Mouse (Mus musculus) ES-E14 (cell line): Measurements from ENCODE around the gene Ddb1. TPM values are rescaled to one million over a fixed set of nuclear protein-coding genes. Genes with fewer than 3 reads are reported as not detected.

Source experiments
- DNase-seq: peaks from one replicate; pipeline ENCODE4 v3.0.0-alpha.2; 2013; ENCODE audit warnings: low read depth, low spot score
- H3K27ac ChIP-seq: 2 replicates; pipeline ENCODE4 v1.5.1; 2012; ENCODE audit warnings: low read depth, mild to moderate bottlenecking, low read length, moderate library complexity, mixed read lengths; ENCODE audit not compliant: poor library complexity, insufficient read depth, severe bottlenecking
- H3K36me3 ChIP-seq: 2 replicates; pipeline ENCODE4 v1.6.1; 2012; ENCODE audit warnings: mild to moderate bottlenecking, low read length, moderate library complexity, mixed read lengths; ENCODE audit not compliant: control insufficient read depth, poor library complexity, insufficient read depth, severe bottlenecking
- H3K4me1 ChIP-seq, 2 experiments: fragments of 150-350 bp in 1 of 2; sonication (generic) in 1 of 2; 2 replicates each; pipeline ENCODE4 v1.6.1; 2012; ENCODE audit warnings: low read length in 2 of 2, mild to moderate bottlenecking in 1 of 2, mixed read lengths in 1 of 2; ENCODE audit not compliant: control insufficient read depth in 2 of 2, insufficient read depth in 2 of 2, poor library complexity in 1 of 2
- H3K4me3 ChIP-seq, 2 experiments: fragments of 150-350 bp in 1 of 2; sonication (generic) in 1 of 2; 2 replicates each; pipeline ENCODE4 v1.5.1; 2012; ENCODE audit warnings: low read length in 2 of 2, low read depth in 1 of 2, mild to moderate bottlenecking in 1 of 2, mixed read lengths in 1 of 2; ENCODE audit not compliant: insufficient read depth in 1 of 2, poor library complexity in 1 of 2, severe bottlenecking in 1 of 2
- H3K9ac ChIP-seq: 2 replicates; pipeline ENCODE4 v1.6.1; 2012; ENCODE audit warnings: low read depth, mild to moderate bottlenecking, low read length, mixed read lengths; ENCODE audit not compliant: poor library complexity, insufficient read depth, severe bottlenecking
- H3K9me3 ChIP-seq: fragments of 150-350 bp; sonication (generic); 2 replicates; pipeline ENCODE4 v1.6.1; 2012; ENCODE audit warnings: low read depth, mild to moderate bottlenecking, low read length; ENCODE audit not compliant: control insufficient read depth, insufficient read depth
- CHD2 ChIP-seq: IDR thresholded peaks from 2 replicates; pipeline ENCODE4 v1.6.1; 2014; ENCODE audit warnings: mild to moderate bottlenecking, low read depth, low read length, inconsistent platforms
- HCFC1 ChIP-seq: IDR thresholded peaks from 2 replicates; pipeline ENCODE4 v1.6.1; 2012; ENCODE audit warnings: low read length, inconsistent platforms, borderline replicate concordance; ENCODE audit not compliant: insufficient read depth
- MAFK ChIP-seq: IDR thresholded peaks from 2 replicates; pipeline ENCODE4 v1.6.1; 2014; ENCODE audit warnings: mild to moderate bottlenecking, low read depth, low read length, inconsistent platforms; ENCODE audit not compliant: insufficient read depth
- ZC3H11A ChIP-seq: IDR thresholded peaks from 2 replicates; pipeline ENCODE4 v1.6.1; 2012; ENCODE audit warnings: low read depth, mild to moderate bottlenecking, inconsistent platforms, low read length, borderline replicate concordance
- ZNF384 ChIP-seq: IDR thresholded peaks from 2 replicates; pipeline ENCODE4 v1.6.1; 2012; ENCODE audit warnings: low read depth, low read length, inconsistent platforms
- in situ Hi-C, 2 experiments: fragments of 600-800 bp; cut with MboI; formaldehyde crosslinking; loops; one replicate each; pipeline ENCODE4 v1.15.1; 2025; ENCODE audit warnings: low sequenced_read_pairs in 2 of 2, inconsistent platforms in 1 of 2; ENCODE audit not compliant: unreplicated experiment in 2 of 2
- total RNA-seq: library from RNA; depleted of rRNA; stranded (reverse); fragments of 300-350 nt; gene quantifications from 2 replicates; pipeline ENCODE4 v1.2.3, GENCODE M21; 2012

Ddb1 gene
- total RNA-seq, 1 experiment, result 635 TPM

DNA sequence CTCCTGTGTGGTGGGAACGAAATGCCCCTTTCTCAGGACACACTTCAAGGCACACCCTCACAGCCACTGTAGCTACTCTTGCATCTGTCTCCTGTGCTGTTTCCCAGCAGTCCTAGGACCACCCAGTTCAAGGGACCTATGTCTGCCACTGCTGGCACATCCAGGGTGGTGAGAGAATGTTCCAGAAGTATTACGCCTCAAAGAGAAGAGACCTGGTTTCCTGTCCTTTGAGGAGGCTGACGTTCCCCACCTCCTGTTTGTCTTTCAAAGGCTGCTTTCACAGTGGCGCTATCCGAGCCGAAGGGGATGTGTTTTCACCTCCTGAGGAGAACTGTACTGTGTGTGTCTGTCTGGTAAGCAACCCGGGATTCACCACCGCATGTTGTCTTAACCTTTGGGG, 43.0 kb downstream of the Ddb1 start:
- no peaks in the 10 kb centered on the region for H3K36me3 ChIP-seq
- no peak overlapping the region for H3K9ac ChIP-seq
- H3K9me3 ChIP-seq, result no peaks in the 10 kb centered on the region
- H3K4me1 ChIP-seq, result no peaks in the 10 kb centered on the region
- in situ Hi-C loops, result no loop called here
- DNase-seq, result no peak
- H3K27ac ChIP-seq, result no peak overlapping the region
- TF ChIP-seq ZC3H11A, result no peak
- TF ChIP-seq HCFC1, result no peak
- TF ChIP-seq CHD2, result no peak
- no peak for TF ChIP-seq MAFK
- TF ChIP-seq ZNF384, result no peak
- H3K4me3 ChIP-seq, result no peak overlapping the region

DNA sequence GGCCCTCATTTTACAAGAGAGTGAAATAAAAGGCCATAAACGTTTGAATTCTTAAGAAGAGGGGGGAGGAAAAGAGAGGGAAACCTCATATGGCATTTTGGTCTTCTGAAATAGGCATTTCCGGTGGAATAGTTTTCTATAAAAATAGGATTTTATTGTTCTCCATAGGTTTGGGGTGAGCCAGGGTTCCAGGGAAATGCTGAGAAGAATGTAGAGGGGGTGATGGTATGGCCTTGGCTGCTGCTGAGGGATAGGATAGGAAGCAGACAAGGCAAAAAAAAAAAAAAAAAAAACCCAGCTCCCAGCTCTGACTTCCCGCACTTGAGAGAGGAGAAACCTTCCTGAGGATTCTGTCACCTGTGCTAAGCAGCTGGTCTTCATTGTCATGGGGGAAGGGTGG, 50.9 kb downstream of the Ddb1 start:
- Histone ChIP-seq H3K36me3 (no peaks in the 10 kb centered on the region), H3K27ac (no peak overlapping the region)
- no peak for DNase-seq

DNA sequence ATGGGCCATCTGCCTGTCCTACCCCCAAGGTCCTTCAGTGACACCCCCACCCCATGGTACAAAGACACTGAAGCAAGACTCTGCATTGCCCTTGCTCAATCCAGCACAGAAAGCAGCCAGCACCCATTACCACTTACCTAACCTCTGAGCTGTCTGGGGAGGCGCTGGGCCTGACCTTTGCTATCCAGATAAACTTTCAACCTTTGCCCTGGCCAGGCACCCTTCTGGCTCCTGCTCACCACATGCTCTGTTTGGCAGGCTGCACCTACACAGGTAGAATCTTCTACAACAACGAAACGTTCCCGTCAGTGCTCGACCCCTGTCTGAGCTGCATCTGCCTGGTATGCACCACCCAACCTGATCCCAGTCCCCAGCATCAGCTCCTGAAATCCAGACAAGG, 52.6 kb downstream of the Ddb1 start:
- in situ Hi-C loops, result no loop called here
- H3K4me3 ChIP-seq, result no peak overlapping the region
- DNase-seq, result no peak
- peaks cover 0 to 5% of the 10 kb centered on the region in 2 experiments; a peak in 2 of 4 replicates for H3K4me1 ChIP-seq
- H3K9me3 ChIP-seq, result no peaks in the 10 kb centered on the region
- no peak overlapping the region for H3K9ac ChIP-seq
- TF ChIP-seq CHD2, result no peak
- TF ChIP-seq HCFC1, result no peak
- no peak for TF ChIP-seq ZC3H11A
- TF ChIP-seq MAFK, result no peak
- no peak overlapping the region for H3K27ac ChIP-seq
- H3K36me3 ChIP-seq, result no peaks in the 10 kb centered on the region

More for the DNA sequence above, 50.9 kb downstream of the Ddb1 start:
- Histone ChIP-seq H3K9me3 (no peaks in the 10 kb centered on the region), H3K4me1 (peaks cover 0 to 5% of the 10 kb centered on the region in 2 experiments; a peak in 2 of 4 replicates), H3K9ac (no peak overlapping the region), H3K4me3 (no peak overlapping the region)
- in situ Hi-C loops, result no loop called here
- no peak for TF ChIP-seq ZNF384
- no peak for TF ChIP-seq CHD2
- no peak for TF ChIP-seq HCFC1
- no peak for TF ChIP-seq MAFK
- TF ChIP-seq ZC3H11A, result no peak

DNA sequence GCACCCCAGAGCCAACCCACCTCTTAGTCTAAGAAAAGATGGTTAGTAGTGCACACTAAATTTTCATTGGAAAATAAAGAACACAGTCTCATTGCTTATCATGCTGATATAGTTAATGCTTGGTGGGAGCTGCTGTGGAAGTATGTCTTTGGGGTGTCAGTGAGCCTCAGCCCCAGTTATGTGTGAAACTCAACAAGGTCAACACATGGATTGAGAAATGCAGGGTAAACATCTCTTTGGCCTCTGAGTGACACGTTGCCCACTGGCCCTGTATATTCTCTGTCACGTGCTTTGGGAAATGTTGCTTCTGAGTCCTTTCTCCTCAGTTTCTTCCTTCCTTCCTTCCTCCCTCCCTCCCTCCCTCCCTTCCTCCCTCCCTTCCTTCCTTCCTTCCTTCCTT, 53.3 kb downstream of the Ddb1 start:
- Histone ChIP-seq H3K27ac (no peak overlapping the region), H3K4me3 (no peak overlapping the region), H3K9me3 (no peaks in the 10 kb centered on the region), H3K36me3 (no peaks in the 10 kb centered on the region), H3K9ac (no peak overlapping the region), H3K4me1 (peaks cover 0 to 5% of the 10 kb centered on the region in 2 experiments; a peak in 2 of 4 replicates)
- in situ Hi-C loops, result no loop called here
- TF ChIP-seq HCFC1 (no peak), CHD2 (no peak), ZNF384 (no peak), ZC3H11A (no peak), MAFK (no peak)
- DNase-seq, result no peak

DNA sequence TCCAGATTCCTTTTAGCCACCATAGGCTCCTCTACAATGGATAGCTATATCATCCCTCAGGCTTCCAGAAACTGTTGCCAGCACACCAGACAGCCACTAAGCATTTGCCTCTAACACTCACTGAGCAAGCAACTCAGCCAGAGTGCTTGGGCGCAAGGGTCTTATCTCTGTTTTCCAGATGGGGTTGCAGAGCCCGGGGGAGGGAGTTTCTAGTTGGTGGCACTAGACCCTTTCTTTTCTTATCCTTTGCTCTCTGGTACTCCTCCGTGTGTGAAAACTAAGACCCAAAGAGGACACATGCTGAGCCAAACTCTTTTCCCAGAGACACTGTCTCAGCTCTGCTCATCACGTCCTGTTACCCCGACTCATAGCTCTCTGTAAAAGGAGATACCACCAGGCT, 56.2 kb downstream of the Ddb1 start:
- in situ Hi-C loops, result no loop called here
- TF ChIP-seq MAFK (no peak), HCFC1 (no peak), ZC3H11A (no peak), ZNF384 (no peak), CHD2 (no peak)
- DNase-seq, result no peak

More for the DNA sequence above, 56.2 kb downstream of the Ddb1 start:
- Histone ChIP-seq H3K27ac (no peak overlapping the region), H3K4me3 (no peak overlapping the region), H3K36me3 (no peaks in the 10 kb centered on the region), H3K9ac (no peak overlapping the region), H3K9me3 (no peaks in the 10 kb centered on the region), H3K4me1 (peaks cover 0 to 3% of the 10 kb centered on the region in 2 experiments; a peak in 2 of 4 replicates)
